Mouse (Mus musculus): ENCODE measurements around the gene Sptb.

DNA sequence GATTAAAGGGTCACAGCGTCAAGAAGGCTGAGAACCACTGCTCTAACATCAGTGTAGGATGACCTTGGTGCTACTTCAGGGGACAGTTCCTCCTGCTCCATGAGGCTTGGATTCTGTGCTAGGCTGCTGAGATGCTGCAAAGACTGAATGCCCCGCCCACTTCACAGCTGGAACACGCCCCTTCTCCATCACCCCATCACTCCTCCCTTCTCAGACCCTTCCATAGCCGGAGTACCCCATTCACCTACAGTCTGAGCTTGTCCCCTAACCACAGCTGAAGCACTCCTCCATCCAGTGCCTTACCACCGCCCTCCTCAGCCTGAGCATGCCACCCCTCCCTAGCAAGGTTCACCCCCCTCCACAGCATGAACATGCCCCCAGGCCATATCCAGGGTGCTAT, 90.5 kb downstream of the Sptb start:
- TF ChIP-seq GATA1 (IDR thresholded peaks at IDR 0.05; ENCODE audit: borderline replicate concordance, low read length) (no peak), FLI1 (IDR thresholded peaks at IDR 0.05; ENCODE audit: low read length) (no peak)
